Mouse (Mus musculus) heart, postnatal 0 days (tissue): ENCODE measurements around the gene Entpd1.

Experiments used
- CTCF ChIP-seq: IDR thresholded peaks from 2 replicates; pipeline ENCODE4 v1.5.1; 2016; ENCODE audit warnings: antibody characterized with exemption, control low read depth, low read depth
- EP300 ChIP-seq: IDR thresholded peaks from 2 replicates; pipeline ENCODE4 v1.6.1; 2016; ENCODE audit warnings: antibody characterized with exemption, low read depth

GRCm38 (mm10) chr19:40640799-40641198, 28.6 kb downstream of the Entpd1 start:
- TF ChIP-seq CTCF (no peak), EP300 (no peak)
